Mouse (Mus musculus): ENCODE measurements at regions not wholly inside any gene's neighbourhood (a gene's known extent, or its start where the extent isn't known, plus 50 kb on each side); places are given as distances from the start of the nearest gene placed in this dataset.
A peak's percentile ranks its signal among the peaks of the same experiment; 100 is the strongest.

- Histone ChIP-seq H3K27me3 (ENCODE audit: control insufficient read depth, insufficient read depth, low read length) (no peaks in the 10 kb centered on the region), H3K9ac (no peak overlapping the region), H3K36me3 (replicated peaks; ENCODE audit: control insufficient read depth, insufficient read depth) (no peaks in the 10 kb centered on the region), H3K4me2 (replicated peaks) (no peak overlapping the region), H3K27ac (no peak overlapping the region), H3K4me3 (replicated peaks; ENCODE audit: low read length) (no peak overlapping the region), H3K4me1 (replicated peaks; ENCODE audit: control insufficient read depth, insufficient read depth, low read length) (no peaks in the 10 kb centered on the region), H3K9me3 (ENCODE audit: control insufficient read depth, low read length) (no peaks in the 10 kb centered on the region)
- DNase-seq (ENCODE audit: low spot score) (no peak), ATAC-seq (ENCODE audit: low FRiP score) (no peak)
- 56% methylated on average over 3 of the region's 3 CpGs for WGBS
Measured at GRCm38 (mm10) chr13:71274139-71274538, 432.5 kb upstream of the Adamts16 start.

GRCm38 (mm10) chr13:71273485-71273884, 431.9 kb upstream of the Adamts16 start:
- ATAC-seq (ENCODE audit: low FRiP score) (no peak), DNase-seq (ENCODE audit: low spot score) (no peak)
- H3K4me1 ChIP-seq (replicated peaks; ENCODE audit: control insufficient read depth, insufficient read depth, low read length), result no peaks in the 10 kb centered on the region
- H3K9me3 ChIP-seq (ENCODE audit: control insufficient read depth, low read length), result no peaks in the 10 kb centered on the region
- no peak overlapping the region for H3K4me3 ChIP-seq (replicated peaks; ENCODE audit: low read length)
- H3K9ac ChIP-seq, result no peak overlapping the region
- no peak overlapping the region for H3K27ac ChIP-seq
- 84% methylated on average over 5 of the region's 5 CpGs for WGBS
- H3K27me3 ChIP-seq (ENCODE audit: control insufficient read depth, insufficient read depth, low read length), result no peaks in the 10 kb centered on the region
- H3K36me3 ChIP-seq (replicated peaks; ENCODE audit: control insufficient read depth, insufficient read depth), result no peaks in the 10 kb centered on the region
- no peak overlapping the region for H3K4me2 ChIP-seq (replicated peaks)

- no peak overlapping the region for H3K9ac ChIP-seq
- DNase-seq (ENCODE audit: low spot score) (no peak), ATAC-seq (ENCODE audit: low FRiP score) (no peak)
- H3K27me3 ChIP-seq (ENCODE audit: control insufficient read depth, insufficient read depth, low read length), result no peaks in the 10 kb centered on the region
- H3K4me1 ChIP-seq (replicated peaks; ENCODE audit: control insufficient read depth, insufficient read depth, low read length), result no peaks in the 10 kb centered on the region
- no peak overlapping the region for H3K4me2 ChIP-seq (replicated peaks)
- no peak overlapping the region for H3K4me3 ChIP-seq (replicated peaks; ENCODE audit: low read length)
- H3K27ac ChIP-seq, result no peak overlapping the region
- H3K36me3 ChIP-seq (replicated peaks; ENCODE audit: control insufficient read depth, insufficient read depth), result no peaks in the 10 kb centered on the region
- WGBS, result 80% methylated on average over 1 of the region's 1 CpGs
- H3K9me3 ChIP-seq (ENCODE audit: control insufficient read depth, low read length), result no peaks in the 10 kb centered on the region
Measured at GRCm38 (mm10) chr13:71273067-71273466, 431.5 kb upstream of the Adamts16 start.

- no peaks in the 10 kb centered on the region for H3K4me1 ChIP-seq (replicated peaks; ENCODE audit: control insufficient read depth, insufficient read depth, low read length)
- no peak overlapping the region for H3K27ac ChIP-seq
- no peak overlapping the region for H3K9ac ChIP-seq
- H3K36me3 ChIP-seq (replicated peaks; ENCODE audit: control insufficient read depth, insufficient read depth), result no peaks in the 10 kb centered on the region
- DNase-seq (ENCODE audit: low spot score) (no peak), ATAC-seq (ENCODE audit: low FRiP score) (no peak)
- no peak overlapping the region for H3K4me2 ChIP-seq (replicated peaks)
- H3K9me3 ChIP-seq (ENCODE audit: control insufficient read depth, low read length), result no peaks in the 10 kb centered on the region
- H3K27me3 ChIP-seq (ENCODE audit: control insufficient read depth, insufficient read depth, low read length), result no peaks in the 10 kb centered on the region
- H3K4me3 ChIP-seq (replicated peaks; ENCODE audit: low read length), result no peak overlapping the region
- 81% methylated on average over 5 of the region's 5 CpGs for WGBS
Measured at GRCm38 (mm10) chr13:71272431-71272830, 430.8 kb upstream of the Adamts16 start.

GRCm38 (mm10) chr13:71271727-71272418, 430.3 kb upstream of the Adamts16 start:
- Histone ChIP-seq H3K4me3 (replicated peaks; ENCODE audit: low read length) (no peak overlapping the region), H3K4me2 (replicated peaks) (no peak overlapping the region), H3K9me3 (ENCODE audit: control insufficient read depth, low read length) (no peaks in the 10 kb centered on the region), H3K27ac (no peak overlapping the region), H3K27me3 (ENCODE audit: control insufficient read depth, insufficient read depth, low read length) (no peaks in the 10 kb centered on the region), H3K9ac (no peak overlapping the region), H3K36me3 (replicated peaks; ENCODE audit: control insufficient read depth, insufficient read depth) (no peaks in the 10 kb centered on the region), H3K4me1 (replicated peaks; ENCODE audit: control insufficient read depth, insufficient read depth, low read length) (no peaks in the 10 kb centered on the region)
- no peak for ATAC-seq (ENCODE audit: low FRiP score)
- 75% methylated on average over 6 of the region's 6 CpGs for WGBS
- DNase-seq (ENCODE audit: low spot score), result no peak

- Histone ChIP-seq H3K27me3 (ENCODE audit: control insufficient read depth, insufficient read depth, low read length) (no peaks in the 10 kb centered on the region), H3K4me1 (replicated peaks; ENCODE audit: control insufficient read depth, insufficient read depth, low read length) (no peaks in the 10 kb centered on the region), H3K4me2 (replicated peaks) (no peak overlapping the region), H3K27ac (no peak overlapping the region), H3K9ac (no peak overlapping the region), H3K4me3 (replicated peaks; ENCODE audit: low read length) (no peak overlapping the region), H3K36me3 (replicated peaks; ENCODE audit: control insufficient read depth, insufficient read depth) (no peaks in the 10 kb centered on the region), H3K9me3 (ENCODE audit: control insufficient read depth, low read length) (no peaks in the 10 kb centered on the region)
- 76% methylated on average over 8 of the region's 8 CpGs for WGBS
- DNase-seq (ENCODE audit: low spot score) (no peak), ATAC-seq (ENCODE audit: low FRiP score) (no peak)
Measured at GRCm38 (mm10) chr13:71270370-71270769, 428.8 kb upstream of the Adamts16 start.

- DNase-seq (ENCODE audit: low spot score) (no peak), ATAC-seq (ENCODE audit: low FRiP score) (no peak)
- Histone ChIP-seq H3K27ac (no peak overlapping the region), H3K9ac (no peak overlapping the region), H3K27me3 (ENCODE audit: control insufficient read depth, insufficient read depth, low read length) (no peaks in the 10 kb centered on the region), H3K36me3 (replicated peaks; ENCODE audit: control insufficient read depth, insufficient read depth) (no peaks in the 10 kb centered on the region), H3K4me2 (replicated peaks) (no peak overlapping the region), H3K9me3 (ENCODE audit: control insufficient read depth, low read length) (no peaks in the 10 kb centered on the region), H3K4me1 (replicated peaks; ENCODE audit: control insufficient read depth, insufficient read depth, low read length) (no peaks in the 10 kb centered on the region), H3K4me3 (replicated peaks; ENCODE audit: low read length) (no peak overlapping the region)
- 78% methylated on average over 2 of the region's 2 CpGs for WGBS
Measured at GRCm38 (mm10) chr13:71269496-71269895, 427.9 kb upstream of the Adamts16 start.

GRCm38 (mm10) chr13:71263315-71263878, 421.8 kb upstream of the Adamts16 start:
- Histone ChIP-seq H3K36me3 (replicated peaks; ENCODE audit: control insufficient read depth, insufficient read depth) (no peaks in the 10 kb centered on the region), H3K4me3 (replicated peaks; ENCODE audit: low read length) (no peak overlapping the region), H3K27me3 (ENCODE audit: control insufficient read depth, insufficient read depth, low read length) (no peaks in the 10 kb centered on the region), H3K27ac (no peak overlapping the region), H3K4me1 (replicated peaks; ENCODE audit: control insufficient read depth, insufficient read depth, low read length) (peaks cover 9% of the 10 kb centered on the region; the same call in 1 of the 2 replicates), H3K9me3 (ENCODE audit: control insufficient read depth, low read length) (no peaks in the 10 kb centered on the region), H3K4me2 (replicated peaks) (peak overlapping the region; percentile 37), H3K9ac (no peak overlapping the region)
- ATAC-seq (ENCODE audit: low FRiP score) (no peak), DNase-seq (ENCODE audit: low spot score) (no peak)
- WGBS, result 45% methylated on average over 16 of the region's 16 CpGs

- H3K4me1 ChIP-seq (replicated peaks; ENCODE audit: control insufficient read depth, insufficient read depth, low read length), result peaks cover 9% of the 10 kb centered on the region; the same call in 1 of the 2 replicates
- H3K27ac ChIP-seq, result no peak overlapping the region
- DNase-seq (ENCODE audit: low spot score), result no peak
- no peak overlapping the region for H3K9ac ChIP-seq
- no peaks in the 10 kb centered on the region for H3K27me3 ChIP-seq (ENCODE audit: control insufficient read depth, insufficient read depth, low read length)
- WGBS, result 67% methylated on average over 10 of the region's 10 CpGs
- no peaks in the 10 kb centered on the region for H3K36me3 ChIP-seq (replicated peaks; ENCODE audit: control insufficient read depth, insufficient read depth)
- no peak for ATAC-seq (ENCODE audit: low FRiP score)
- no peak overlapping the region for H3K4me2 ChIP-seq (replicated peaks)
- no peak overlapping the region for H3K4me3 ChIP-seq (replicated peaks; ENCODE audit: low read length)
- no peaks in the 10 kb centered on the region for H3K9me3 ChIP-seq (ENCODE audit: control insufficient read depth, low read length)
Measured at GRCm38 (mm10) chr13:71262575-71263295, 421.1 kb upstream of the Adamts16 start.
